Mouse (Mus musculus) forebrain, embryonic 11.5 days (tissue): ENCODE results near the gene Cldn13. TPM values are rescaled to one million over a fixed set of nuclear protein-coding genes. Genes with fewer than 3 reads are reported as not detected.

Experiments
- ATAC-seq: fragments of 200-750 bp; cut with Nextera tagmentation; replicated peaks from 2 replicates; pipeline ENCODE4 v1.8.0; 2017; ENCODE audit warnings: moderate TSS enrichment; ENCODE audit not compliant: low FRiP score
- DNase-seq: peaks from one replicate; pipeline ENCODE4 v3.0.0-alpha.2; 2017; ENCODE audit warnings: low spot score
- H3K27ac ChIP-seq: fragments of 300-500 bp; sonication (generic); 2 replicates; pipeline ENCODE4 v1.5.1; 2014; ENCODE audit warnings: low read depth, low read length
- H3K27me3 ChIP-seq: fragments of 300-500 bp; sonication (generic); 2 replicates; pipeline ENCODE4 v1.6.1; 2014; ENCODE audit warnings: mild to moderate bottlenecking, low read length, mixed read lengths; ENCODE audit not compliant: control insufficient read depth, insufficient read depth
- H3K36me3 ChIP-seq: fragments of 300-500 bp; sonication (generic); 2 replicates; pipeline ENCODE4 v1.6.1; 2014; ENCODE audit warnings: mild to moderate bottlenecking, low read length, moderate library complexity, mixed read lengths; ENCODE audit not compliant: control insufficient read depth, insufficient read depth
- H3K4me1 ChIP-seq: fragments of 300-500 bp; sonication (generic); replicated peaks from 2 replicates; pipeline ENCODE4 v1.6.1; 2014; ENCODE audit warnings: low read length, mixed read lengths; ENCODE audit not compliant: control insufficient read depth, insufficient read depth
- H3K4me2 ChIP-seq: fragments of 300-500 bp; sonication (generic); 2 replicates; pipeline ENCODE4 v1.6.1; 2014; ENCODE audit warnings: low read depth, mild to moderate bottlenecking, low read length, moderate library complexity, mixed read lengths; ENCODE audit not compliant: severe bottlenecking
- H3K4me3 ChIP-seq: fragments of 300-500 bp; sonication (generic); 2 replicates; pipeline ENCODE4 v1.5.1; 2014; ENCODE audit warnings: low read depth, low read length
- H3K9ac ChIP-seq: fragments of 300-500 bp; sonication (generic); 2 replicates; pipeline ENCODE4 v1.6.1; 2014; ENCODE audit warnings: low read length
- H3K9me3 ChIP-seq: fragments of 300-500 bp; sonication (generic); 2 replicates; pipeline ENCODE4 v1.6.1; 2016; ENCODE audit warnings: low read length, mixed read lengths; ENCODE audit not compliant: control insufficient read depth
- WGBS: fragments of 180-500 bp; shearing (Covaris S2); extraction: QIAGEN DNeasy Blood & Tissue Kit; methylation state at CpG from one replicate; pipeline ENCODE4 v1.1.7; 2014; 5-methylcytosine and 5-hydroxymethylcytosine counted together
- polyA plus RNA-seq: library from polyadenylated mRNA; unstranded; fragments of >200 nt; fragmentation: Nextera tagmentation; extraction: Ambion mirVana; gene quantifications from 2 replicates; pipeline ENCODE4 v1.2.1, GENCODE M21; 2014

Gene Cldn13
- polyA plus RNA-seq, 1 experiment from 2014 or later: 3.6 TPM

DNA sequence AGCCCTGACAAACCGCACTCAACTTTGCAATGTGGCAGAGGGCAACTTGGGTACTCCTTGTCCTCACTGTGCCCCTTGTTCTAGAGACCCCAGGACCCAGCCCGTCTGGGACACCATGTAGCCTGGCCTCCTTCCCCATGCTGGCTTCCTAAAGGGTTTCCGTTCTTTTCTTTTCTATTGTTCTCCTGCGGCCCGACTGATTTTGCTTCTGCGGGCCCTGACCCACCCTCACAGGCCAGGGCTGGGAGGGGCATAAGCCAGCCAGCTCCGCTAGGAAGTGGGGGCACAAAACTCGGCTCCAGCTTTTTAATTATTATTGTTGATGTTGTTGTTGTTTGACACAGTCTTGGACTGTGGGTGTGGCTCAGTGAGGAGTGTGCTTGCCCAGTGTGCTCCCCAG, 23.8 kb downstream of the Cldn13 start:
- no peaks in the 10 kb centered on the region for H3K36me3 ChIP-seq
- WGBS: 72% methylated on average over 8 of the region's 8 CpGs
- ATAC-seq (no peak), DNase-seq (no peak)
- H3K4me2 ChIP-seq: no peak overlapping the region
- no peaks in the 10 kb centered on the region for H3K27me3 ChIP-seq
- H3K9ac ChIP-seq: no peak overlapping the region
- no peak overlapping the region for H3K27ac ChIP-seq
- H3K9me3 ChIP-seq: no peaks in the 10 kb centered on the region
- H3K4me3 ChIP-seq: no peak overlapping the region
- H3K4me1 ChIP-seq: no peaks in the 10 kb centered on the region

DNA sequence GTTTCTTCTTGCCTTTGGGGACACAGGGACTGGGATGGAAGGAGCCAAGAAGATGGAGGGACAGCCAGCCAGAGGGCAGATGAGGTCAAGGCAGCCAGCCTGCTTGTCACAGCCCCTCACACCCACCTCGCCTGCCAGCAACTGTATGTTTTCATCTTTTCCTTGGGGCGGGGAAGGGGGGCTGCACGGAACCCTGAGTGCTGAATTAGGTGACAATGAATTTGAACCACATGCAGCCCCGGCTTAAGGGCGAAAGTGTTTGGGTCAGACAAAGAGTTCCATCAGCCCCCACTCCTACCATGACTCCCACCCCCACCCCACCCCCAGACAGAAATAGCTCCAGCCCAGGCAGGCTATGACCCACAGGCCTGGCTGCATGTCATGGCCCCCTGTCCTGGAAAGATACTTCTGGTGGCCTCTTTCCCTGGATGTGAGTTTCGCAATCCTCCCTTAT, 24.7 kb downstream of the Cldn13 start:
- WGBS: 78% methylated on average over 6 of the region's 6 CpGs
- Histone ChIP-seq H3K4me3 (no peak overlapping the region), H3K9ac (no peak overlapping the region), H3K4me2 (no peak overlapping the region), H3K4me1 (no peaks in the 10 kb centered on the region), H3K36me3 (no peaks in the 10 kb centered on the region), H3K9me3 (no peaks in the 10 kb centered on the region), H3K27ac (no peak overlapping the region), H3K27me3 (no peaks in the 10 kb centered on the region)
- DNase-seq (no peak), ATAC-seq (no peak)

DNA sequence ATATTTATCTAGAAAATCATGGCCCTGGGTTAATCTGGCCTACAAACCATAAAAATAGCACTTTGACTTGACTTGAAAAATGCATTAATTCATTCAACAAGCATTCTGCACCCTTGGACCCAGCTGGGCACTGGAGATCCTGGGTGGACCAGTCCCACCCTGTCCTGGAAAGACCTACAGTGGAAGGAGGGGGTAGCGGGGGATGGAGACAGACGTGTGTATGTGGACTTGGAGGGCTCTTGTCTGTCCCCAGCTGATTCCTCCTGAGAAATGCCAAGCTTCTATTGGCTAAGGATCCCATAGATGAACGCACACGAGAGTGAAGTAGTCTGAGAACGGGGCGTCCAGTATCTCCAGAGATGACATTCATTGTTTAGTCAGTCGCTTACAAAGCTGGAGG, 26.8 kb downstream of the Cldn13 start:
- Histone ChIP-seq H3K9ac (no peak overlapping the region), H3K4me1 (no peaks in the 10 kb centered on the region), H3K36me3 (no peaks in the 10 kb centered on the region), H3K9me3 (no peaks in the 10 kb centered on the region), H3K27me3 (no peaks in the 10 kb centered on the region), H3K27ac (no peak overlapping the region), H3K4me2 (no peak overlapping the region), H3K4me3 (no peak overlapping the region)
- DNase-seq: no peak
- WGBS: 92% methylated on average over 7 of the region's 7 CpGs
- no peak for ATAC-seq

DNA sequence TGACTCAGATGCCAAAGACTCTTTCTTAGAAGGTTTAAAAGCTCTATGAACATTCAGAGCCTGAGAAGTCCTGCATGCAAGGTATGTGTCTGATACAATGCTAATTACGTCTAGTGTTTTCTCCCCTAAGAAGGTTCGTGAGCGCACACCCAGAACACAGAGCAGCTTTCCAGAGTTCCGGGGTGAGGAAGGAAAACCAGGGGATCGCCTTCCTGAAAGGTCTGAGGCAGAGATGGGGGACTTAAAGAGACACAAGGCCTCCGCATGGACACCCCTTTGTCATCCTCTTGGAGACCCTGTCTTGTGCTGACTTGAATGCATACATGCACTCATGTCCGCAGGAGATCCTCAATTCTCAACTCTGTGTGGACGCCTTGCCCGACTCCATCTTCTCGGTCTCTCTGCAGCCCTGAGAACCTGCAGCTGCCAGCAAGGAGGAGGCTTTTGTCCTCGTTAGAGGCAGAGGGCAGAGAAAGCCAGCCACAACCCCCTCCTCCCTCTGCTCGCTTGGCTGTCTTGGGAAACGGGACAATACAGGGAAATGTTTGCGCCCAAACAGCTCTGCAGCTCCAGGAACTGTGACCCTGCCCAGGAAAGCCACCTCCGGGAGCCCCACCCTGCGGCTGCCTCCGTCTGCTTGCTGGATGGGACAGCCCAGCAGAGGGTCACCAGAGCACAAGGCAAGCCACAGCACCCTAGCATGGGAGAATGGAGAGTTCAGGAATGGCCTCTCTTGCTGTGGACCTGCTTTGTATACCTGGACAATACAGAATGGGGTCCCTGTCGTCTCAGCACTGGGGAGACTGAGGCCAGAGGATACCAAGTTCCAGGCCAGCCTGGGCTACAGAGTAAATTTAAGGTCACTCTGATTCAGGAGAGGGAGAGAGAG, 27.6 kb downstream of the Cldn13 start:
- Histone ChIP-seq H3K9me3 (no peaks in the 10 kb centered on the region), H3K27ac (no peak overlapping the region; the same call in 1 of the 2 replicates), H3K27me3 (no peaks in the 10 kb centered on the region), H3K4me3 (no peak overlapping the region), H3K9ac (no peak overlapping the region), H3K36me3 (no peaks in the 10 kb centered on the region), H3K4me2 (no peak overlapping the region), H3K4me1 (no peaks in the 10 kb centered on the region)
- ATAC-seq (no peak), DNase-seq (no peak)
- WGBS: 53% methylated on average over 18 of the region's 18 CpGs

DNA sequence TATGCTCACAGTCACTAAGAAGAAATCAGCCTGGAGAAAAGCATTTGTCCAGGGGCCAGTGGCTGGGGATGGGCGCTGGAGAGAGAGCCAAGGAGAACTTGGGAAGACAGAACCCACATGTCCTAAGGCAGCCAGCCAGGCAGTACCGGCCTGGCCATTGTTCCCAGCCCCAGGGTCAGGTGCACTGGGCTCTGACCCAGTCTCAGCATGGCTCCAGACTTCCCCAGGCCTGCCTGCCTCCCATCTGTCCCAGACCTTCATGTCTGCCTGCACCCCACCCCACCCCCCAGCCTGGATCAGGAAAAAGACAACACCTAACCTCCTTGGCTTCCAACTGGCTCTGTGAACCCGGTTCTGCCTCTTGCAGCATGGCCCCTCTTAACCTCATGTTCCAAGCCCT, 32.2 kb downstream of the Cldn13 start:
- Histone ChIP-seq H3K4me2 (no peak overlapping the region), H3K4me3 (no peak overlapping the region)

DNA sequence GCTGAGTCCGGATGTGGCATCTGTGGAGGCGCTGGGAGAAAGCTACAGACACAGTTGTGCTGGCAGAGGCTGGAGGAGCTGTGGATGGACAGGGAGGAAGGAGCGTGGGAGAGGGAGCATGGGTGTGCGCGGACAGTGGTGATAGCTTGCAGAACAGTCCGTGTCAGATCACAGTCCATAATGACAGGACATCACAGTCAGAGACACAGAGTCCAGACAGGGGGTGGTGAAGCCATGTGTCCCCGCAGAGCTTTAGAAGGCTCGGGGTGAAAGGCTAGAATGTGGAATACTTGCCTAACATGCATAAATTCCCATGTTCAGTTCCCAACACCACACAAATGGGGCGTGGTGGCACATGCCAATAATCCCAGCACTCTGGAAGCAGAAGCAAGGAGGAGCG, 38.5 kb downstream of the Cldn13 start:
- ATAC-seq: no peak
- WGBS: 83% methylated on average over 10 of the region's 10 CpGs

More for the DNA sequence above, 32.2 kb downstream of the Cldn13 start:
- Histone ChIP-seq H3K27me3 (no peaks in the 10 kb centered on the region), H3K9ac (no peak overlapping the region), H3K4me1 (no peaks in the 10 kb centered on the region), H3K36me3 (no peaks in the 10 kb centered on the region), H3K27ac (no peak overlapping the region), H3K9me3 (no peaks in the 10 kb centered on the region)
- no peak for ATAC-seq
- 67% methylated on average over 3 of the region's 3 CpGs for WGBS
- DNase-seq: no peak

DNA sequence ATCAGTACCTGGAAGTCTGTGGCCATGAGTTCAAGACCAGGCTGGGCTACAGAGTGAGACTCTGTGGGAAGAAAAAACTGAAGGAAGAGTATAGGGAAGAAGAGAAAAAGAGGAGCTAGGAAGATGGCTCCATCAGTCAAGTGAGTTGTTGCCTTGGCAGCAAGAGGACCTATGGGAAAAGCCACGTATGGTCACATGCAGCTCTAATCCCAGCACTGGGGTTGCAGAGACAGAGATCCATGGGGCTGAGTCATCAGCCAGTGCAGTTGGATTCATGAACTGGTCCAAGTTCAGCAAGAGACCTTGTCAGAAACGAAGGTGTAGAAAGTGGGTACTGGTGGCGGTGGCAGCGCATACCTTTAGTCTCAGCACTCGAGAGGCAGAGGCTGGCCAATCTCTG, 40.1 kb downstream of the Cldn13 start:
- H3K4me2 ChIP-seq: no peak overlapping the region
- H3K9me3 ChIP-seq: no peaks in the 10 kb centered on the region
- no peak overlapping the region for H3K9ac ChIP-seq
- no peak overlapping the region for H3K4me3 ChIP-seq
- no peaks in the 10 kb centered on the region for H3K4me1 ChIP-seq
- DNase-seq: no peak
- no peaks in the 10 kb centered on the region for H3K27me3 ChIP-seq
- no peak for ATAC-seq
- no peak overlapping the region for H3K27ac ChIP-seq
- no peaks in the 10 kb centered on the region for H3K36me3 ChIP-seq
- WGBS: 89% methylated on average over 5 of the region's 5 CpGs

More for the DNA sequence above, 38.5 kb downstream of the Cldn13 start:
- DNase-seq: no peak
- Histone ChIP-seq H3K9ac (no peak overlapping the region), H3K4me3 (no peak overlapping the region), H3K4me2 (no peak overlapping the region), H3K9me3 (no peaks in the 10 kb centered on the region), H3K27ac (no peak overlapping the region), H3K4me1 (no peaks in the 10 kb centered on the region), H3K27me3 (no peaks in the 10 kb centered on the region), H3K36me3 (no peaks in the 10 kb centered on the region)

DNA sequence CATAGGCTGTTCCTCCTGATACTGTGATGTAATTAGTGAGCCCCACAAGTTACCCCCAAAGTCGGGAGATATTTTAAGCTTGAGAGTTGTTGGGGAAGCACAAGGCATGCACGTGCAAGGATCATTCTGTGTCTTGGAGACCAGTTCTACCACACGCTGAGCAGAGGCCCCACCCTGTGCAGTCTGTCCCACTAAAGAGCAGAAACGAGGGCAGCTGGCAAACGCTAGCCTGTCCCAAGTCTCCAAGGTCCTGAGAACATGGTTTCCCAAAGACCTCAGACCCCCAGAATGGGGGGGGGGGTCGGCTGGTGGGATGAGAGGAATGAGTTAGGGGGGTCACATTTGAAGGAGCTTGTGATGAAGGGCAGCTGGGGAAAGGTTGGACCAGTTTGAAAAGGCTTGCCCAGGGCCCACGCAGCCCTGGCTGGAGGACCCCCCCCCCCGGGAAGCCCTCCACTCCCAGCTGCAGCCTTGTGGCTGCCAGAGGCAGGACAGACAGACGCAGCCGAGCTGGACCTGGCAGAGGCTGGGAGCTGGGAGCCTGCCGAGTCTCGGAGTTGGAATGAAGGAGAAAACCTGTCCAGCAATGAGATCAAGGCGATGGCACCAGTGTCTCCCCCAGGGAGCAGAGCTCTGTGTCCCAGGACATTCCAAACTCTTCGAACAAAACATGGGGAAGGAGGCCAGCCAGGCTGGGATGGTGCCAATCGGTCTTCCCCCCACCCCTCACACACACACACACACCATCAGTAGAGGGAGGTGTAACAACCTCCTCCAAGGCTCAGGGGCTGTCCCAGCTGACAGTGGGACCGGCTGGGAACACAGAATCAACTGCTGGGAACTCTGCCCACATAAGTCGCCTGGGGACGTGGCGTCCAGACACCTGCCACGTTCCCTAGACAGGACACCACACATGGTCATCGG, 41.1 kb downstream of the Cldn13 start:
- Histone ChIP-seq H3K4me3 (no peak overlapping the region), H3K27ac (no peak overlapping the region), H3K4me1 (no peaks in the 10 kb centered on the region), H3K4me2 (no peak overlapping the region), H3K9ac (no peak overlapping the region), H3K27me3 (no peaks in the 10 kb centered on the region), H3K9me3 (no peaks in the 10 kb centered on the region), H3K36me3 (no peaks in the 10 kb centered on the region)
- no peak for DNase-seq
- WGBS: 79% methylated on average over 21 of the region's 21 CpGs
- ATAC-seq: no peak
